Mouse (Mus musculus) forelimb bud, embryonic 11.5 days (tissue): ENCODE measurements around the gene Dennd5b.
"Not testable (repeated sequence)": the region's sequence is repeated elsewhere in the genome, so short reads cannot be mapped to it uniquely, and the experiment has no call there.

ENCODE experiments used
- DNase-seq: peaks from one replicate; pipeline ENCODE4 v3.0.0-alpha.2; 2012; ENCODE audit warnings: low read depth, low spot score

The Dennd5b gene

DNA sequence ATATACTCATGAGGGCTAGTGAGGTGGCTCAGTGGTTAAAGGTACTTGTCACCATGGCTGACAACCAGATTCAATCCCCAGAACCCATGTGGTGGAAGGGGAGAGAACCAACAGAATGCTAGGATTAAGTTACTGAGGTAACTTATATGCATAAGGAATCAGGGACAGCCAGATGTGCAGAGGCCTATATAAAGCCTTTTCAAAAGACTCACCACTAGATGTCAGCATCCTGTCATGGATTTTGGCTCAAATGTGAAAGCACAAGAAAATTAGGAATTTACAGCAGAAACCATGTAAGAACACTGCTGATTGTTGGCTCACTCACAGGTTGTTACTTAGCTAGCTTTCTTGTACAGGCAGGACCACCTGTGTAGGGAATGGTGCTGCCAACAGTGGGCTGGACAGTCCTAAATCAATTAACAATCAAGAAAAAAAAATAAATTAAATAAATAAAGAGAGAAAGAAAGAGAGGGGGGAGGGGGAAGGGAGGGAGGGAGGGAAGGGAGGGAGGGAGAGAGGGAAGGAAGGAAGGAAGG is 90.6 kb downstream of the Dennd5b start:
- DNase-seq: peak; percentile 51

GRCm38 (mm10) chr6:149005009-149005408 is 96.5 kb downstream of the Dennd5b start:
- no peak for DNase-seq

- DNase-seq: no peak
Observed at GRCm38 (mm10) chr6:148994327-148994999, 107.0 kb downstream of the Dennd5b start.

- DNase-seq: peak; percentile 38
Observed at GRCm38 (mm10) chr6:148993117-148994077, 108.1 kb downstream of the Dennd5b start.

- no peak for DNase-seq
Observed at GRCm38 (mm10) chr6:148992373-148993116, 108.9 kb downstream of the Dennd5b start.

DNA sequence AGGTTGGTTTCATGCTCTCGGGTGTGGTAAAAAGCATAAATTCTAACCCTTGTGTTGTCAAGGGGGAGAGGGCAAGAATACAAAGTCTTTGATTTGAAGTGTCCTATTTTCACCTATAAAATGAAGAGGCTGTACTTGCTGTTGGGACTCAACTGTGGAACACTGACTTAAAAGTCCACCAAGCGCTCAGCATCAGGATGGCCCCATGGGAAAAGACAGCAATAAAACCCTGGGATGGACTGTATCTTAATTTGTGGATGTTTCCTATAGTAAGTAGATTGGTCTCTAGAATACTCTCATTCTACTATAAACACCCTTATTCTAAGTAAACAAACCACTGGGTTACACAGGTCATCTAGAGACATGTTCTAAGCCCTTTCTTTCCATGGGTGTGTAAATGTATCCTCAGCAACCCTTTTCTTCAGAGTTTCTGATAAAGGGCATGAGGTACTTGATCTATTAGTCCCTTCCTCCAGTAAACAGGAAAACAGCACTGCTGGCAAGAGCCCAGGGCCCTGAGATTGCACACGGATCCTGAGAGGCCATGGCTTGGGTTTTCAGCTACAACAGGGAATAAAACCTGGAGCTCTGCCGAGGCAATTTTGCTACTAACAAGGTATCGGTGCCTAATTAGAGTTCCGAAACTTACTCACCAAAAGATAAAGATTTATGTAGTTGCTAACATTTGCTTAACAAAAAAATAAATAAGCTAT is 109.7 kb downstream of the Dennd5b start:
- no peak for DNase-seq

DNA sequence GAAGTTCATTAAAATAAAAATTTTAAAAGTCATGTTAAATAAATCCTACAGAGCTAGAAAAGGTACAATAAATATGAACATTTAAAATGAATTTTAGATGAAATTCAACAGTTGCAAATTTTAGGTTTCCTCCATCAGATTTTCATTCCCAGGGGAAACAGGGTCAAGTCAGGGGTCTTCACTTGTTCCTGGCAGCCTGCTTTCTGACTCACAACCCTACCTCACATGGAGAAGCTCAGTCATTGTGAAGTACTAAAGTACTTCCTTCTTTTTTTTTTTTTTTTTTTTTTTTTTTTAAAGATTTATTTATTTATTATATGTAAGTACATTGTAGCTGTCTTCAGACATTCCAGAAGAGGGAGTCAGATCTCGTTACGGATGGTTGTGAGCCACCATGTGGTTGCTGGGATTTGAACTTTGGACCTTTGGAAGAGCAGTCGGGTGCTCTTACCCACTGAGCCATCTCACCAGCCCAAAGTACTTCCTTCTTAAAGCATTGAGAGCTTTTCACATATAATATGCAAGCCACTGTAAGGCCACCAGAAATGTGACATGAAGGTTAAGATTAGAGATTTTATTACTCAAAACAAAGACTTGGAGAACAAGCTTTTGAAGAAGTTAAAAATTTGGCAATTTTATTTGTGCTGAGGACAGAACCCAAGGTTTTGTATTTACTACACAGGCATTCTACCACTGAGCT is 111.5 kb downstream of the Dennd5b start:
- not testable (repeated sequence) for DNase-seq

- no peak for DNase-seq
Observed at GRCm38 (mm10) chr6:148986003-148986402, 115.5 kb downstream of the Dennd5b start.

DNA sequence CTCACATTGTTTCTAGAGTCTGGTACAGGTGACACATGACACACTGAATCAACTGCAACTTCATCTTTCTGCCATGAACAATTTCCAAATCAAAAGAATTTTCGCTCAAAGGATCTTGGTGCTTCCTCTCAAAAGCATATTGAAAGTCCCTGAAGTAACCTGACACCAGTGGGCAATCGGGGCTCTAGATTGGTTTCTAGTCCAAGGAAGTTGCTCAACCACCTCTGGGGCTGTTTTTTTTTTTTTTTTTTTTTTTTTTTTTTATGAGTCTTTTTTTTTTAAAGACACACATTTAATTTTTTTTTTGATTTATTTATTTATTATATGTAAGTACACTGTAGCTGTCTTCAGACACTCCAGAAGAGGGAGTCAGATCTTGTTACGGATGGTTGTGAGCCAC is 121.0 kb downstream of the Dennd5b start:
- DNase-seq: no peak

- no peak for DNase-seq
Observed at GRCm38 (mm10) chr6:148975096-148975495, 126.4 kb downstream of the Dennd5b start.

GRCm38 (mm10) chr6:148972891-148973290 is 128.6 kb downstream of the Dennd5b start:
- DNase-seq: no peak

GRCm38 (mm10) chr6:148972059-148972848 is 129.2 kb downstream of the Dennd5b start:
- no peak for DNase-seq

- no peak for DNase-seq
Observed at GRCm38 (mm10) chr6:148971385-148971940, 130.0 kb downstream of the Dennd5b start.

GRCm38 (mm10) chr6:148961285-148961684 is 140.2 kb downstream of the Dennd5b start:
- no peak for DNase-seq

DNA sequence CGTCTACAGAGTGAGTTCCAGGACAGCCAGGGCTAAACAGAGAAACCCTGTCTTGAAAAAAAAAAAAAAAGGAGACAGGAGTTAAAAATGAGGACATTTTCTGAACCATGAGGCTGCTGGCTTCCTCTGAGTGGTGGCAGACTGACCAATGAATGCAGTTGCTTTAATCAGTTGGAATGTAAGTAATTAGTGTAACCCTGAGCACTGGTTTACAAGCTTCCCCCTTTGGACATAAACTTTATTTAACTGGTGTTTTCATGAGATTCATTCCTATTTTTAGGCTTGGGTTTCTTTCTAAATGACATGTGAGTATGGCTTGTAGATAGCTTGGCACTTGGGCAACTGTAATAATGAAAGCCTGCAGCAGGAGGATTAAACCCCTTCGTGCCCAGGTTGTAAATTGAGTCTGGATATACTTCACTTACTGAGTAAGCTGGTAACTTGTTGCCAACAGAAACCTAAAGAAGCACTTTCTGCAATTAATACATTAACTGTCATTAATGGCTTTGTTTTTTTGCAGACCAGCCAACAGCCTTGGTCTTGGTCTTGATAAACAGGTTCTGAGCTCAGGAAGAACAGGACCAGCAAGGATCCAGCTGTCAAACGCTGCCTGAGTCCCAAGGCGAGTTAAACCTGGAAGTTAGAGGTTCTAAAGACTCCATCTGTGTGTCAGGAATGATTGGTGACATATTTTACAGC is 141.8 kb downstream of the Dennd5b start:
- DNase-seq: peak; percentile 61

DNA sequence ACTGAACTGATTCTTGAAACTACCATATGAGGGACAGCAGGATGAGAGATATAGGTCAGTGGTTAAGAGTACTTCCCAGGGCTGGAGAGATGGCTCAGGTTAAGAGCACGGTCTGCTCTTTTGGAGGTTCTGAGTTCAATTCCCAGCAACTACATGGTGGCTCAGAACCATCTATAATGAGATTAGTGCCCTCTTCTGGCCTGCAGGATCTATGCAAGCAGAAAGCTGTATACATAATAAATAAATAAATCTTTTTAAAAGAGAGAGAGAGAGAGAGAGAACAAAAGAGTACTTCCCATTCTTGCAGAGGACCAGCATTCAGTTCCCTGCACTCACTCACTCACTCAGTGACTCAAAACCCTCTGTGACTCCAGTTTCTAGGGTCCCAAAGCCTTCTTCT is 142.8 kb downstream of the Dennd5b start:
- no peak for DNase-seq

DNA sequence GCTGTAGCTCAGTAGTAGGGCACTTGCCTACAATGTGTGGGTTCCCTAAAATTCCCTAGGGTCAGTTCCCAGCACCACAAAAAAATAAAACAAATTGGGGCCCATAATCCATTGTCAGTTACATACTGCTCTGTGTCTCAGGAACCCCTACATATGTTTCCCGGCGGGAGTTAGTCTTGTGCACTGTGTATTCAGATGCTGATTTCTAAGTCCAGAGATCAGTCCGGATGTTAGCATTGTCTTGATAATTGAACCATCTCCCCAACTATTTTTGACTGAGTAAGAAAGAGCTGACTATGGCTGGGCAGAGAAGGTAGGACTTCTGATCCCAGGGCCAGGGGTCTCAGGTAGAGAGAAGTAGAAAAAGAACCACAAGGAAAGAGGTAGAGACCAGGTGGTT is 144.4 kb downstream of the Dennd5b start:
- no peak for DNase-seq

GRCm38 (mm10) chr6:148955641-148956420 is 145.6 kb downstream of the Dennd5b start:
- DNase-seq: no peak
